Mouse (Mus musculus) liver, adult 2 months (tissue): ENCODE measurements around the gene Itprip. TPM values are rescaled to one million over a fixed set of nuclear protein-coding genes. Genes with fewer than 3 reads are reported as not detected.

ENCODE experiments used
- DNase-seq: peaks from one replicate; pipeline ENCODE4 v3.0.0-alpha.2; 2011; ENCODE audit warnings: low read depth, low spot score; ENCODE audit errors: extremely low read depth
- H3K27ac ChIP-seq: fragments of 200-500 bp; replicated peaks from 2 replicates; pipeline ENCODE4 v1.5.1; 2012; ENCODE audit warnings: low read depth, mild to moderate bottlenecking, control low read depth, inconsistent platforms, low read length; ENCODE audit not compliant: insufficient read depth
- H3K27me3 ChIP-seq: fragments of 200-500 bp; 2 replicates; pipeline ENCODE4 v1.6.1; 2012; ENCODE audit warnings: mild to moderate bottlenecking, moderate library complexity, low read length, inconsistent platforms; ENCODE audit not compliant: control insufficient read depth, insufficient read depth
- H3K36me3 ChIP-seq: fragments of 200-500 bp; 2 replicates; pipeline ENCODE4 v1.6.1; 2012; ENCODE audit warnings: low read length, inconsistent platforms; ENCODE audit not compliant: control insufficient read depth, insufficient read depth
- H3K4me1 ChIP-seq: fragments of 200-500 bp; 2 replicates; pipeline ENCODE4 v1.6.1; 2011; ENCODE audit warnings: low read length; ENCODE audit not compliant: control insufficient read depth, insufficient read depth
- H3K4me3 ChIP-seq: fragments of 200-500 bp; 2 replicates; pipeline ENCODE4 v1.5.1; 2011; ENCODE audit warnings: low read depth, mild to moderate bottlenecking, control low read depth, low read length, moderate library complexity; ENCODE audit not compliant: insufficient read depth
- H3K79me2 ChIP-seq: fragments of 200-500 bp; 2 replicates; pipeline ENCODE4 v1.6.1; 2012; ENCODE audit warnings: inconsistent platforms, mild to moderate bottlenecking, low read length, moderate library complexity; ENCODE audit not compliant: control insufficient read depth, insufficient read depth
- H3K9ac ChIP-seq: fragments of 200-500 bp; 2 replicates; pipeline ENCODE4 v1.6.1; 2012; ENCODE audit warnings: low read depth, mild to moderate bottlenecking, control low read depth, inconsistent platforms, low read length
- CTCF ChIP-seq: fragments of 200-500 bp; IDR thresholded peaks from 2 replicates; pipeline ENCODE4 v1.5.1; 2011; ENCODE audit warnings: low read depth, low read length, control low read depth
- POLR2A ChIP-seq: fragments of 200-500 bp; IDR thresholded peaks from 2 replicates; pipeline ENCODE4 v1.6.1; 2011; ENCODE audit warnings: low read length, control low read depth; ENCODE audit not compliant: insufficient read depth; ENCODE audit errors: extremely low read depth
- WGBS: fragments of 180-500 bp; shearing (Covaris S2); methylation state at CpG from one replicate; pipeline ENCODE4 v1.1.7; 2018; 5-methylcytosine and 5-hydroxymethylcytosine counted together
- polyA plus RNA-seq: library from polyadenylated mRNA; depleted of rRNA; stranded (reverse); fragments of >200 nt; gene quantifications from 2 replicates; pipeline ENCODE4 v1.2.3, GENCODE M21; 2012
- total RNA-seq: library from RNA; depleted of rRNA; stranded (reverse); fragments of >200 nt; gene quantifications from 2 replicates; pipeline ENCODE4 v1.2.3, GENCODE M21; 2014

The Itprip gene
- total and polyA plus RNA-seq, 2 experiments, result 0.51 to 0.65 TPM

GRCm38 (mm10) chr19:47898472-47899079 lies 20.5 kb downstream of the Itprip start:
- WGBS, result 81% methylated on average over 8 of the region's 8 CpGs
- Histone ChIP-seq H3K27me3 (no peaks in the 10 kb centered on the region), H3K79me2 (no peaks in the 10 kb centered on the region), H3K27ac (no peak overlapping the region), H3K9ac (no peak overlapping the region), H3K4me1 (peaks cover 6% of the 10 kb centered on the region; the same call in 1 of the 2 replicates), H3K36me3 (no peaks in the 10 kb centered on the region), H3K4me3 (no peak overlapping the region)
- TF ChIP-seq CTCF (no peak), POLR2A (no peak)
- DNase-seq, result no peak

- Histone ChIP-seq H3K79me2 (no peaks in the 10 kb centered on the region), H3K9ac (no peak overlapping the region), H3K27me3 (no peaks in the 10 kb centered on the region), H3K4me1 (0 out of 2 replicates have a peak, but pooled peaks cover 2% of the 10 kb centered on the region), H3K4me3 (no peak overlapping the region), H3K36me3 (no peaks in the 10 kb centered on the region), H3K27ac (no peak overlapping the region)
- no peak for DNase-seq
- no peak for TF ChIP-seq POLR2A
- TF ChIP-seq CTCF, result no peak
- 88% methylated on average over 6 of the region's 6 CpGs for WGBS
Observed at GRCm38 (mm10) chr19:47893092-47893491, 26.0 kb downstream of the Itprip start.

- Histone ChIP-seq H3K4me3 (no peak overlapping the region), H3K9ac (no peak overlapping the region), H3K27ac (no peak overlapping the region), H3K79me2 (no peaks in the 10 kb centered on the region), H3K4me1 (0 out of 2 replicates have a peak, but pooled peaks cover 2% of the 10 kb centered on the region), H3K36me3 (no peaks in the 10 kb centered on the region), H3K27me3 (no peaks in the 10 kb centered on the region)
- 77% methylated on average over 11 of the region's 11 CpGs for WGBS
- DNase-seq, result no peak
- TF ChIP-seq POLR2A (no peak), CTCF (no peak)
Observed at GRCm38 (mm10) chr19:47891562-47892312, 27.4 kb downstream of the Itprip start.

- 0 out of 2 replicates have a peak, but pooled peaks cover 2% of the 10 kb centered on the region for H3K4me1 ChIP-seq
- peak; percentile 15 for DNase-seq
- no peaks in the 10 kb centered on the region for H3K27me3 ChIP-seq
- peak overlapping the region; percentile 37; the same call in 1 of the 2 replicates for H3K9ac ChIP-seq
- WGBS, result 54% methylated on average over 10 of the region's 10 CpGs
- H3K4me3 ChIP-seq, result peak overlapping the region; percentile 35
- TF ChIP-seq POLR2A (no peak), CTCF (no peak)
- H3K36me3 ChIP-seq, result no peaks in the 10 kb centered on the region
- H3K27ac ChIP-seq, result peak overlapping the region; percentile 56
- H3K79me2 ChIP-seq, result no peaks in the 10 kb centered on the region
Observed at GRCm38 (mm10) chr19:47890489-47891130, 28.5 kb downstream of the Itprip start.

GRCm38 (mm10) chr19:47888037-47888436 lies 31.1 kb downstream of the Itprip start:
- no peaks in the 10 kb centered on the region for H3K36me3 ChIP-seq
- H3K79me2 ChIP-seq, result no peaks in the 10 kb centered on the region
- TF ChIP-seq CTCF, result no peak
- no peak for TF ChIP-seq POLR2A
- H3K4me3 ChIP-seq, result no peak overlapping the region
- H3K9ac ChIP-seq, result no peak overlapping the region
- H3K27me3 ChIP-seq, result no peaks in the 10 kb centered on the region
- no peak for DNase-seq
- no peak overlapping the region for H3K27ac ChIP-seq
- 91% methylated on average over 8 of the region's 8 CpGs for WGBS
- 0 out of 2 replicates have a peak, but pooled peaks cover 2% of the 10 kb centered on the region for H3K4me1 ChIP-seq

- Histone ChIP-seq H3K36me3 (no peaks in the 10 kb centered on the region), H3K27me3 (no peaks in the 10 kb centered on the region), H3K27ac (no peak overlapping the region), H3K9ac (no peak overlapping the region), H3K4me3 (no peak overlapping the region), H3K4me1 (0 out of 2 replicates have a peak, but pooled peaks cover 2% of the 10 kb centered on the region), H3K79me2 (no peaks in the 10 kb centered on the region)
- 80% methylated on average over 10 of the region's 10 CpGs for WGBS
- no peak for TF ChIP-seq CTCF
- no peak for TF ChIP-seq POLR2A
- DNase-seq, result no peak
Observed at GRCm38 (mm10) chr19:47887417-47887816, 31.7 kb downstream of the Itprip start.
